Mouse (Mus musculus) cortical plate, adult 2 months (tissue): ENCODE results near the gene Gm10974.

ENCODE experiments used
- CTCF ChIP-seq: fragments of 200-500 bp; IDR thresholded peaks from 2 replicates; pipeline ENCODE4 v1.5.1; 2011; ENCODE audit warnings: mild to moderate bottlenecking, control low read depth, low read length; ENCODE audit not compliant: insufficient read depth; ENCODE audit errors: extremely low read depth
- POLR2A ChIP-seq: fragments of 200-500 bp; IDR thresholded peaks from 2 replicates; pipeline ENCODE4 v1.6.1; 2011; ENCODE audit warnings: mild to moderate bottlenecking, low read length, control low read depth; ENCODE audit not compliant: insufficient read depth; ENCODE audit errors: extremely low read depth

- TF ChIP-seq CTCF (no peak), POLR2A (no peak)
Observed at GRCm38 (mm10) chr7:66386411-66386810, 20.7 kb downstream of the Gm10974 start.
